Mouse (Mus musculus) testis, postnatal 14 days (tissue): ENCODE measurements around the gene Gpr155.

Experiments
- DNase-seq: peaks from one replicate; pipeline ENCODE4 v3.0.0; 2021; ENCODE audit warnings: low spot score

Gene Gpr155

DNA sequence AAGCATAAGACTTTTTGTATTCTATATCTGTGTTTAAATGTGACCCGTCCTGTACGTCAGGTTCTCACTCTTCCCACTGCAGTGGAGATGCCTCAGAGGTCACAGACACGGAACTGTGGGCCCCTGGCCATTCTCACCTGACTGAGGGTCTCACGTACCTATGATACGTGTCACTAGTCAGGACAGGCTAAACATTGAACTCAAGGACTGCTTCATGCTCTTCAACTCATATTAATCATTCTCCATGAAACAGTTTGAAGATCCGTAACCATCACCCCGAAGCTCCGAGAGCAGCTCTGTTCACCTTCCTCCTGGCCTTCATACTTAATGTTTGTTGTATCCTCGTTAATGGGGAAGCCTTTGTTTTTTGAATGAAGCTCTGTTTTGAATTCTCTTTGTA, 68.9 kb downstream of the Gpr155 start:
- DNase-seq, result no peak

DNA sequence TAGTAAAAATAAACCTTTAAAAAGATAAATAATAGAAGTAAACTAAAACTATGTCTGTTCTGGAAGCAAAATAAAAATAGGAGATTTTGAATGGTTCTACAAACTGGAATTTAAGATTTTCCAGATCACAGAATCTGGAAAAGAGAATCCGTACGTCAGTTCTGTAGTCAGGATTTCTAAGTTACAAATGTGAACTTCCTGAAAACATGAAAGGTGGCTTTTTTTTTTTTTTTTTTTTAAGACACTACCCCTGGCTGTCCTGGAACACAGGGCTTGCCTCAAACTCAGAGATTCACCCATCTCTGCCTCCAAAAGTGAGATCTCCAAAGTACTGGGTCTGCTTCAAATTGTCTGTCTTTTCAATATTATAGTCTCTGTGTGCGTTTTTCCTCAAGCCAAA, 72.1 kb downstream of the Gpr155 start:
- no peak for DNase-seq

DNA sequence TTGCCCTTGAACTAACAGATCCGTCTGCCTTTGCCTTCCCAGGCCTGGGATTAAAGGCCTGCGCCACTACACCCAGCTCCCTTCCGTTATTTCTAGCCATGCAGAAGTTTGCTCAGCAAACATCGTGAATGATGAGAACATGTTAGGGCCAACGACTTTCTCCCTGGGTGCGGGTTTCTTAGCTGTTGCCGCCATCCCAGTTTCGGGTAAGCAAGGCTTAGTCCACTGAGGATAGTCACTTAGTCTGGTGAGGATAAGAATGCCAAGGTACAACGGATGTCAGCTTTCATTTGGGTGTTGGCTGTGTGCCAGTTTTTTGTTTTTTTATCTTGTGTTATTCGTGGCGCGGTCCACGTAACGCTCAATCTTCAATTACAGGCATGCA, 73.3 kb downstream of the Gpr155 start:
- peak; percentile 27 for DNase-seq

DNA sequence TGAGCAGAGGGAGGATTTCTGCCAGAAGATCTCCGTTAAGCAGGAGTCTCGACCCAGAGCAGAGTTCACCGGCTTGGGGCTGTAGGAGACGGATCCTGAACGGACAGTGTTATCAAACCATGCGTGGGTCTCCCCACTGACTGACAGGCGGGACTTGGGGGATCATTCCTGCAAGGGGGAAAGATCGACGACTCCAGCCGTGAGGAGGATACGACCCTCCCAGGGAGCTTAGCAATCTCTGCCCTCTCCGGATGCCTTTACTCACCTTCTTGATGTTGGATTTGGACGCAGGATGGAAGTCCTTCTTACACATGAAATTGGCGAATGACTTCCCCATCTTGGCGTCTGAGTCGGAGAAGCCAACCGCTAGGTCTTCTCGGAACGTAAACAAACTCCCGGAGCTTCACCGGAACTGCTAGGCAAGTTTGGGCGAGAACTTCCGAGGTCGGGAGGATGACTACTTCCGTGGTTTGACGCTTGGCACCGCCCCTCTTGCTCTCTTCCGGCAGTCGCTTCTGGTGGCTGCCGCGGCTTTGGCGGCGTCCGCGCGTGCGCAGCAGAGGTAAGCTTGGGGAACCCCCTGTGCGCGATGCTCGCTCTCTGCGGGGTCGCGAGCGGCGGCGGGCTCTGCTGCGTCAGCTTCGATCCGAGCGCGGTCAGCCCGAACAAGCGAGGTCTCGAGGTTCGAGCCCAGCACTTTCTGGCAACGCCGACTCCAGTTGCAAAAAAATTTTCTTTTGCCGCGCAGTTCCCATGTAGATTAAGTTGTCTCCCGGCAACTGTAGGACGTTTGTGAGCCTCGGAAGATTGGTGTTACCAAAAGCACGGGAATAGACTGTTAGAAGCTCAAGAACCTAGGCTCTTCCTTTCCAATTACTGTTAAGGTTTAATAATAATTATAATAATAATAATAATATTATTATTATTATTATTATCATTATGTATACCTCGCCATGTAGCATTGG, 73.9 kb downstream of the Gpr155 start, which contains the start of the genes Scrn3 and Cir1:
TSS of gene Scrn3 (plus strand) at position 450 of the 965 bp plus-strand sequence.
TSS of gene Cir1 (minus strand) at position 550 of the 965 bp plus-strand sequence.
- DNase-seq, result peak; percentile 96

DNA sequence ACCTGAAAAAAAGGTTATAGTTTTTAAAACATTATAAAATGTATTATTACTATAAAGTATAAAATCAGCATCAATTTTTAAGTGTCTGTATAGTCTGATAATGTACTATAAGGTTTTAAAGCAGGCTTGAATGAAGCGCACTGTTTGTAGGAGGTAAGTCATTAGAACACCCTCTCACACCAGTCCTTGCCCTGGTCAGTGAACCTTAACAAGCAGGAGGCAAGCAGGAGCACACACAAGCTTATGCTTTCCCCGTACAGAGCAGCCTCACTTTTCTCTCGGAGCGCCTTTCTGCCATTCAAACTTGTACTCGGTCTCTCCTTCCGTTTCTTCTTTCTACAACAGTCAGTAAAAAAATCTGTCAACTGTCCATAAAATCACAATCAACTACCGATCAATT, 80.4 kb downstream of the Gpr155 start:
- no peak for DNase-seq

DNA sequence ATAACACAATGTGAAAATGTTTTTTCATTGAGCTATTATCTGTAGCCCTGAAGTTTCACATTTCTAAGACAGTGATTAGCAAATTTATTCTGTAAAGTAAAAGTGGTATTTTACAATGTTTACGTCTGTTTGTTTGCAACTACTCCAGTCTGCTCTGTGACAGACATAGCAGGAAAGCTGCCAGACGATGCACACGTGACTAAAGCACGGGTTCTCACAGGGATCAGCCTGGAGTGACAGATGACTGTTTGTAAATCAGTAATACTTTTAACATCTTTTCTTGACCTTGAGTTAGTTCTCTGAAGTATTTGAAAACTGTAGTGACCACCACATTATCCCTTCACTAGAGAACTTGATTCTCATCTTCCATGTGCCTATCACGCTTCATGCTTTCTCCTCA, 81.9 kb downstream of the Gpr155 start:
- no peak for DNase-seq

DNA sequence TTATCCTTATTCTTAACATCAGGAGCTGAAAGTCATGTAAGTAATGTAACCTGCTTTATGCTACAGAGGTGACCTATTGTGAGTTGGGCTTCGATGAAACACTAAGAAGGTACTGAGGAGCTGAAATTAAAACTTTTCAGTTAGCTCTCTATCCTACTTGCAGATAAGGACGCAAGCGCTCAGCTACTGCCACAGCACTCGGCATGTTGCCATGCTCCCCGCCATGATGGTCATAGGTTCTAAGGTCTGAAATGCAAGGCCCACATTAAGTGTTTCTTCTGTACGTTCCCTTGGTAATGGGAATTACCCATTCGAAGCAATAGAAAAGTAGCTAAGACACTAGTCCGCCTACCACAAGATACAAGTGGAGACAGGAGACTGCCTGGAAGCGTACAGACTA, 83.7 kb downstream of the Gpr155 start:
- DNase-seq, result no peak

DNA sequence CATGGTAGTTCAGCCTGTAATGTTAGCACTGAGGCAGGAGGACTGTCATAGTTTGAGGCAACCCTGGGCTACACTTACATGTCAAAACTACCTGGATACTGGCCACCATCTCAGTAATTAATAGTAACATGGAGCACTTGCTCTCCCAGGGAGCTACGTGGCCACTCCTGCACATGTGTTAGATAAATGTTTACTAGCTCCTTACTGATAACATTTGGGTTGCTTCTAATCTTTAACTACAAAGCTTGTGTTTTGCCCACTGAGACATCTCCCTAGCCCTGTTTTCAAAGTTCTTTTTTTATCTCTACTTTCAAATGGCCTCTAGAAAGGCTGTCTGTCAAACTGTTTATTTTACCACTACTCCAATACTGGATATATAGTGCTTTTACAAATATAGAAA, 84.4 kb downstream of the Gpr155 start:
- no peak for DNase-seq

DNA sequence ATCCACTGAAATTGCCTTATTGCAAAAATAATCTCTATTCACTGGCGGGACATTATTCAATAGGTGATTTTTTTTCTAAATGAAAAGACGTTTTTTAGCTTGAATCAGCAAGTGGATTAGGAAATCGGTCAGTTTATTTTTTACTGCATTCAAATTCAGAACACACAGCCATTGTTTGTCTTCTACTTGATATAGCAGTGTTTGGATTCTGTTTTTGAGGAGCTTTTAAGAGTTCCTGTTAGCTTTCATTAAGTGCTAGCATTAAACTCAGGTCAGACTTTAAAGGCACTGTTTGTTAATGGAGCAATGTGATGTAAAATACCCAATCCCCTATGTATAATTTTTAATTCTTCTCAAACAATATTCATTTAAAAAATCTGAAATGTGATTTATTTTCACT, 87.5 kb downstream of the Gpr155 start:
- no peak for DNase-seq

DNA sequence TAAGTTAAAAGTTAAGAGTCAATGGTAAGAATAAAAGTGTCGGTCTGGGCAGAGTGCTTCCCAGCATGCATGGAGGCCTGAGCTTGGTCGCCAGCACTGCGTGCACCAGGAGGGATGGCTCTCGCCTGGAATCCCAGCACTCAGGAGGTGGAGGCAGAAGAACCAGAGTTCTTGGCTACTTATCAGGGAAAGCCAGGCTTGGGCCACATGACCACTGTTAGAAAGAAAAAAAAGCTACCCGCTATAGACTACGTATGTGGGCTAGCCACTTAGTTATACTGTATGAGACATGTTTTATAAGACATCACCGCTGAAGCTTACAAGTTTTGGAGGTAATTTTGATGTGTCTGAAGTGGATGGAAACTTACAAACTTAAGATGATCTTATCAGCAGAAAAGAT, 88.2 kb downstream of the Gpr155 start:
- no peak for DNase-seq

DNA sequence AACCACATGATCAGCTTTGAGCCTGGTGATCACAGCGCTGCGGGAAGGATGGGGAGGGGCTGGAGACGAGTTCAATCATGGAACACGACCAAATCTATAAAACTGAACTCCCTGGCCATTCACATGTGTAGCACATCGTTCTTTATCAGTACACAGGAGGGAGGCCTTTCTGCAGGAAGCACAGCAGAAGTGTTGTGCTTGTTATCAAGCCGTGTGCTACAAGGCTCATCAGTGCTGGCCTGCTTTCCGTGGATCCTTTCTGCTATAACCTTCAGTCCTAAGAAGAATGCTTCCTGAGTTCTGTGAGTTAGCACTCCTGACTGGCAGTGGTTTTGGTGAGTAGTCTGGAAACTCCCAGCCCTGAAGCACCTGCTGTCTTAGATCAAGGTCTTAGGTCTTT, 91.3 kb downstream of the Gpr155 start:
- DNase-seq, result no peak
